Mouse (Mus musculus) olfactory bulb, adult 2 months (tissue): ENCODE results near the gene Adgrv1.

Source experiments
- CTCF ChIP-seq: fragments of 200-500 bp; IDR thresholded peaks from 2 replicates; pipeline ENCODE4 v1.5.1; 2012; ENCODE audit warnings: low read depth, mild to moderate bottlenecking, low read length, moderate library complexity; ENCODE audit not compliant: insufficient read depth
- POLR2A ChIP-seq: fragments of 200-500 bp; IDR thresholded peaks from 2 replicates; pipeline ENCODE4 v1.6.1; 2012; ENCODE audit warnings: mild to moderate bottlenecking, low read depth, low read length, moderate library complexity; ENCODE audit not compliant: insufficient read depth

DNA sequence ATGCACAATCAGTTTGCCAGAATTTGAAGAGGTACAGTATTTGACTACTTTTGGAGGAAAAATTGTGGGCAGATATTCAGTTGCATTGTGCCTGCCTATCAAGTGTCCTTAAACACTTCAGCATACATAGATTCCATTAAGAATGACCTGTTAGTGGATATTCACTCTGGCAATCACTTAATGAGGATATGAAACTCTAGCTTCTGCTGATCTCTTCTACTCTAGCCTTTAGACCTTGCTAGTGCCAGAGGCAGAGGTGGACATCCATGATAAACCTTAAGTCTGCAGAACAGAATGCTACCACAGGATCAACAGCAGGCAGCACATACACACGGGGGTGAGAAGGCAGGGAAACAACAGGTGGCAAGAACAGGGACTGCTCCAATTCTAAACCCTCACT is 488.5 kb downstream of the Adgrv1 start:
- TF ChIP-seq CTCF (no peak), POLR2A (no peak)
